Mouse (Mus musculus) ES-E14 (cell line): Measurements from ENCODE around the gene Itgbl1. TPM values are rescaled to one million over a fixed set of nuclear protein-coding genes. Genes with fewer than 3 reads are reported as not detected.
"Not testable (repeated sequence)": the region's sequence is repeated elsewhere in the genome, so short reads cannot be mapped to it uniquely, and the experiment has no call there.

Experiments used
- DNase-seq: peaks from one replicate; pipeline ENCODE4 v3.0.0-alpha.2; 2013; ENCODE audit warnings: low read depth, low spot score
- H3K27ac ChIP-seq: 2 replicates; pipeline ENCODE4 v1.5.1; 2012; ENCODE audit warnings: low read depth, mild to moderate bottlenecking, low read length, moderate library complexity, mixed read lengths; ENCODE audit not compliant: poor library complexity, insufficient read depth, severe bottlenecking
- H3K36me3 ChIP-seq: 2 replicates; pipeline ENCODE4 v1.6.1; 2012; ENCODE audit warnings: mild to moderate bottlenecking, low read length, moderate library complexity, mixed read lengths; ENCODE audit not compliant: control insufficient read depth, poor library complexity, insufficient read depth, severe bottlenecking
- H3K4me1 ChIP-seq, 2 experiments: fragments of 150-350 bp in 1 of 2; sonication (generic) in 1 of 2; 2 replicates each; pipeline ENCODE4 v1.6.1; 2012; ENCODE audit warnings: low read length in 2 of 2, mild to moderate bottlenecking in 1 of 2, mixed read lengths in 1 of 2; ENCODE audit not compliant: control insufficient read depth in 2 of 2, insufficient read depth in 2 of 2, poor library complexity in 1 of 2
- H3K4me3 ChIP-seq, 2 experiments: fragments of 150-350 bp in 1 of 2; sonication (generic) in 1 of 2; 2 replicates each; pipeline ENCODE4 v1.5.1; 2012; ENCODE audit warnings: low read length in 2 of 2, low read depth in 1 of 2, mild to moderate bottlenecking in 1 of 2, mixed read lengths in 1 of 2; ENCODE audit not compliant: insufficient read depth in 1 of 2, poor library complexity in 1 of 2, severe bottlenecking in 1 of 2
- H3K9ac ChIP-seq: 2 replicates; pipeline ENCODE4 v1.6.1; 2012; ENCODE audit warnings: low read depth, mild to moderate bottlenecking, low read length, mixed read lengths; ENCODE audit not compliant: poor library complexity, insufficient read depth, severe bottlenecking
- H3K9me3 ChIP-seq: fragments of 150-350 bp; sonication (generic); 2 replicates; pipeline ENCODE4 v1.6.1; 2012; ENCODE audit warnings: low read depth, mild to moderate bottlenecking, low read length; ENCODE audit not compliant: control insufficient read depth, insufficient read depth
- CHD2 ChIP-seq: IDR thresholded peaks from 2 replicates; pipeline ENCODE4 v1.6.1; 2014; ENCODE audit warnings: mild to moderate bottlenecking, low read depth, low read length, inconsistent platforms
- HCFC1 ChIP-seq: IDR thresholded peaks from 2 replicates; pipeline ENCODE4 v1.6.1; 2012; ENCODE audit warnings: low read length, inconsistent platforms, borderline replicate concordance; ENCODE audit not compliant: insufficient read depth
- MAFK ChIP-seq: IDR thresholded peaks from 2 replicates; pipeline ENCODE4 v1.6.1; 2014; ENCODE audit warnings: mild to moderate bottlenecking, low read depth, low read length, inconsistent platforms; ENCODE audit not compliant: insufficient read depth
- ZC3H11A ChIP-seq: IDR thresholded peaks from 2 replicates; pipeline ENCODE4 v1.6.1; 2012; ENCODE audit warnings: low read depth, mild to moderate bottlenecking, inconsistent platforms, low read length, borderline replicate concordance
- ZNF384 ChIP-seq: IDR thresholded peaks from 2 replicates; pipeline ENCODE4 v1.6.1; 2012; ENCODE audit warnings: low read depth, low read length, inconsistent platforms
- in situ Hi-C, 2 experiments: fragments of 600-800 bp; cut with MboI; formaldehyde crosslinking; loops; one replicate each; pipeline ENCODE4 v1.15.1; 2025; ENCODE audit warnings: low sequenced_read_pairs in 2 of 2, inconsistent platforms in 1 of 2; ENCODE audit not compliant: unreplicated experiment in 2 of 2
- total RNA-seq: library from RNA; depleted of rRNA; stranded (reverse); fragments of 300-350 nt; gene quantifications from 2 replicates; pipeline ENCODE4 v1.2.3, GENCODE M21; 2012

The Itgbl1 gene
- total RNA-seq, 1 experiment = 0.04 TPM

GRCm38 (mm10) chr14:123662386-123662785, 2.6 kb downstream of the Itgbl1 start:
- in situ Hi-C loops = no loop called here
- no peak overlapping the region for H3K4me3 ChIP-seq
- no peak for TF ChIP-seq CHD2
- TF ChIP-seq MAFK = no peak
- TF ChIP-seq ZNF384 = no peak
- no peak for TF ChIP-seq HCFC1
- peaks cover 0 to 2% of the 10 kb centered on the region in 2 experiments; a peak in 1 of 4 replicates for H3K4me1 ChIP-seq
- no peak overlapping the region for H3K27ac ChIP-seq
- H3K36me3 ChIP-seq = no peaks in the 10 kb centered on the region
- no peaks in the 10 kb centered on the region for H3K9me3 ChIP-seq
- no peak overlapping the region for H3K9ac ChIP-seq
- no peak for DNase-seq

- Histone ChIP-seq H3K4me3 (no peak overlapping the region), H3K9ac (no peak overlapping the region), H3K4me1 (peaks cover 0 to 2% of the 10 kb centered on the region in 2 experiments; a peak in 1 of 4 replicates), H3K27ac (no peak overlapping the region), H3K9me3 (no peaks in the 10 kb centered on the region), H3K36me3 (no peaks in the 10 kb centered on the region)
- TF ChIP-seq ZNF384 = no peak
- no peak for TF ChIP-seq ZC3H11A
- no peak for TF ChIP-seq CHD2
- TF ChIP-seq MAFK = no peak
- TF ChIP-seq HCFC1 = no peak
- DNase-seq = no peak
- in situ Hi-C loops = no loop called here
Measured at GRCm38 (mm10) chr14:123663206-123663605, 3.4 kb downstream of the Itgbl1 start.

- no peak for DNase-seq
- in situ Hi-C loops = no loop called here
- H3K27ac ChIP-seq = no peak overlapping the region
- no peak for TF ChIP-seq ZC3H11A
- no peak for TF ChIP-seq ZNF384
- no peak overlapping the region for H3K9ac ChIP-seq
- H3K4me3 ChIP-seq = no peak overlapping the region
- no peaks in the 10 kb centered on the region for H3K9me3 ChIP-seq
- H3K4me1 ChIP-seq = peaks cover 0 to 2% of the 10 kb centered on the region in 2 experiments; a peak in 1 of 4 replicates
- no peaks in the 10 kb centered on the region for H3K36me3 ChIP-seq
Measured at GRCm38 (mm10) chr14:123664451-123664850, 4.7 kb downstream of the Itgbl1 start.

GRCm38 (mm10) chr14:123671076-123671475, 11.3 kb downstream of the Itgbl1 start:
- H3K9ac ChIP-seq = peak overlapping the region; percentile 49

GRCm38 (mm10) chr14:123678091-123678490, 18.3 kb downstream of the Itgbl1 start:
- Histone ChIP-seq H3K27ac (no peak overlapping the region), H3K4me3 (no peak overlapping the region), H3K36me3 (no peaks in the 10 kb centered on the region), H3K9ac (no peak overlapping the region), H3K4me1 (no peaks in the 10 kb centered on the region), H3K9me3 (no peaks in the 10 kb centered on the region)
- in situ Hi-C loops = no loop called here
- TF ChIP-seq ZC3H11A = no peak
- no peak for TF ChIP-seq CHD2
- TF ChIP-seq HCFC1 = no peak
- TF ChIP-seq ZNF384 = no peak
- TF ChIP-seq MAFK = no peak
- DNase-seq = no peak

More at GRCm38 (mm10) chr14:123671076-123671475, 11.3 kb downstream of the Itgbl1 start:
- DNase-seq, H3K9me3 ChIP-seq, H3K27ac ChIP-seq, H3K4me1 ChIP-seq, H3K36me3 ChIP-seq, in situ Hi-C loops: not testable (repeated sequence)
- peak overlapping the region; percentile 50 to 59 for H3K4me3 ChIP-seq
